Mouse (Mus musculus) frontal cortex, adult 2 months (tissue): Measurements from ENCODE around the gene Adam26b. TPM values are rescaled to one million over a fixed set of nuclear protein-coding genes. Genes with fewer than 3 reads are reported as not detected.
"Not testable (repeated sequence)": the region's sequence is repeated elsewhere in the genome, so short reads cannot be mapped to it uniquely, and the experiment has no call there.

Experiments
- DNase-seq, 2 experiments: peaks; one replicate each; pipeline ENCODE4 v3.0.0; 2022; ENCODE audit warnings: low spot score in 1 of 2; ENCODE audit errors: extremely low spot score in 1 of 2
- polyA plus RNA-seq: library from polyadenylated mRNA; depleted of rRNA; stranded (reverse); fragments of >200 nt; gene quantifications from 2 replicates; pipeline ENCODE4 v1.2.3, GENCODE M21; 2012; rRNA removed

The Adam26b gene
- not detected in 2 replicates for polyA plus RNA-seq

GRCm38 (mm10) chr8:43528006-43528405 lies at the start of gene Adam26b:
Gene Adam26b, minus strand, starts transcription at chr8:43528106.
- not testable (repeated sequence) for DNase-seq

GRCm38 (mm10) chr8:43576607-43577006 lies 48.7 kb upstream of the Adam26b start, which contains the start of gene Adam26a:
Gene Adam26a, minus strand, starts transcription at chr8:43576707.
- not testable (repeated sequence) for DNase-seq

Other genes with a start within 250 kb of the Adam26b start
- not detected in 2 replicates for gene Zfp42, start 221.1 kb downstream of the Adam26b start, polyA plus RNA-seq
- 0.04 TPM in 1 of 2 replicates, not detected in the other for gene Adam26a, start 48.6 kb upstream of the Adam26b start, polyA plus RNA-seq
- not detected in 2 replicates for gene Gm5346, start 99.2 kb upstream of the Adam26b start, polyA plus RNA-seq
- not detected in 2 replicates for gene Adam34, start 181.9 kb upstream of the Adam26b start, polyA plus RNA-seq